Mouse (Mus musculus): ENCODE measurements at regions not wholly inside any gene's neighbourhood (a gene's known extent, or its start where the extent isn't known, plus 50 kb on each side); places are given as distances from the start of the nearest gene placed in this dataset.

DNA sequence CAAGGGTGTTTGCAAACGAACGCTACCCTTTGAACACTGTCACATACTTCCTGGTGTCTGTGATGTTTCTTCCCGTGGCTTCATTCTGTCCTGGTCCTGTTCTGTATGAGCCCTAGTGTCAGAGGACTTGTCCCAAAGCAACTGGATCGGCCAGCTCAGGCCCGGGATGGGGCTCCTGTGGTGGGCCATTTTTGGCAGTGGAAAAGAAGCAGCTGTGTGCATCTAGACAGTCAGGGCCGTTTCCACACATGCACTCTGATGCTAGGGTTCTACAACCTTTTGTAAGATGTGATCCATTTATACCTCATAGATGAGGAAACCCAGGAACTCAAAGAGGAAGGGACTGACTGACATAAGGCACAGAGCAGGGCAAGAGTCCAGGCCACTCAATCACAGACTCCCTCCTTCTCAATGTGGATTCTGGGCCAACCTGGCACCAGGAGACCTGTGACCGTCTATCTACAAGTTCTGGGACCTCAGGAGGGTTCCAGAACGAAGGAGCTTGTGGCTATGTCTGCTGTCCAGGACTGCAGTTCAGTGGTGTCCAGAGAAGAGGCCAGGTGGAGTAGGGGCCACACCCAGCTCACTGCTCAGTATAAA is 155.2 kb downstream of the Trim29 start:
- in situ Hi-C loops (cut with MboI, MseI) = no loop called here

GRCm38 (mm10) chr9:43466883-43467282 is 156.2 kb downstream of the Trim29 start:
- in situ Hi-C loops (cut with MboI, MseI) = no loop called here

DNA sequence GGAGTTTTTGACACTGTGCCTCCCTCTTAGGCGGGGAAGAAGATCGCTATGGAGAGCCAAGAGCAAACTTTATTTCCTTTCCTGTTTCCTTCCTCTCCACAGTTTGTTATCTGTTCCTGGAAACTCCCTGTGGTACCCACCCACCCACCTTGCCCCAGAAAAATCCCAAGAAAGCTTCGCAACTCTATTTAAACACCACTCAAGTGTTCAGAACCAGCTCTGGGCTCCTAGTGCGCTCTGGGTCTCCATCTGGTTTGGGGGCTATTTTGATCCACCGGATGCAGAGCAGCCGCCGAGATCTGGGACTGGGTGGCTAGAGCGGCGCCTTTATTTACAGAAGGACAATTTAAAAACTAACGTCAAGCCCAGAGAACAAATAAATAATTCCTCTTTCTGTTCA is 158.6 kb downstream of the Trim29 start:
- in situ Hi-C loops (cut with MboI, MseI) = no loop called here

- in situ Hi-C loops (cut with MboI, MseI) = no loop called here
Measured at GRCm38 (mm10) chr9:43472231-43472630, 161.6 kb downstream of the Trim29 start.

- in situ Hi-C loops (cut with MboI, MseI) = no loop called here
Measured at GRCm38 (mm10) chr9:43473164-43473563, 162.5 kb downstream of the Trim29 start.

- in situ Hi-C loops (cut with MboI, MseI) = no loop called here
Measured at GRCm38 (mm10) chr9:43473601-43474302, 163.1 kb downstream of the Trim29 start.

DNA sequence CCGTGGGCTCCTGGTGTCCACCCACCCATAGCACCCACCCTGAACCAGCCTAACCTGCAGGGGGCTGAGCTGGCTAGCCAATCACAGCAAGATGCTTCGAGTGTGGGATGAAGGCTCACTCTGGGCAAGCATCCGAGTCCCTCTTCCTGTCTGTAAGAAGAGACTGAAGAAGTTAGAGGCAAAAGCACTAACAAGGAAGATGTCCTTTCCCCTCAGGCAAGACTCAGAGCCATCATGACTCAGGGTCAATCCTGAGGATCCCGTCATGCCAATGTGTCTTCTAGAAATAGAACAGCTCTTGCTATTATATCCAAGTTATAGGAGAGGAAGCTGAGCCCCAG is 163.6 kb downstream of the Trim29 start:
- in situ Hi-C loops (cut with MboI, MseI) = no loop called here

DNA sequence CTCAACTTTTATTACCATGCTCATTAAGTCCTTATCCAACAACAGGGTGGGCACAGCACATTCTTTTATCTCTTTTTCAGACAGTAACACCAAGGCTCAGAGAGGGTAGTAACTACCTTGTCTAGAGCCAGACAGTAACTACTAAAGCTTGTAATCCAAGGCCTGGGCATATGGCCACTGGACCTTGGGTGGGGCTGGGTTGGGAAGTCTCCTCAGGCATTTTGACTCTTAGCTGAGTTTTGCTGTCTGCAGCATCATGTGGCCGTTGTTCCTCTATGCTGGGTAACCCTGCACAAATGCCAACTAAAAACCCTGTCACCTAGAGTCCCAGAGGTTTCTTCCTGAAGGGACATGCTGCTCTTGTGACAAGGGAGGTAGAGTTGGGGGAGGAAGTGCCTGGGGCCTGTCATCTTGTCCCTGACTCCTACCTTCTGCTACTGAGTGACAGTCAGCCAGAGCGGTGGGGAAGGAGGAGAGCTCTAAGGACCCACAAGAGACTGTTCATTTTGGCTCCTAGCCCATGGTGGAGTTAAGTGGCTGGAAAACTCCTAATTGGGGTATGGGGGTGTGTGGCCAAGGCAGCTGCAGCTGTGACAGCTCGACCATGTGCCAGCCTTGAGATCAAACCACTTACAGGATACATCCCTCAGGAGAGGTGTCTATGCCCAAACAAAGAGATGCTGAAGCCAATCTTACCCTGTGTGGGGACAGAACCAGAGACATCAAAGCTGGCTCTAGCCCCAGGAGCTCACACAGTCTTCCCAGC is 170.4 kb downstream of the Trim29 start:
- in situ Hi-C loops (cut with MboI, MseI) = no loop called here

DNA sequence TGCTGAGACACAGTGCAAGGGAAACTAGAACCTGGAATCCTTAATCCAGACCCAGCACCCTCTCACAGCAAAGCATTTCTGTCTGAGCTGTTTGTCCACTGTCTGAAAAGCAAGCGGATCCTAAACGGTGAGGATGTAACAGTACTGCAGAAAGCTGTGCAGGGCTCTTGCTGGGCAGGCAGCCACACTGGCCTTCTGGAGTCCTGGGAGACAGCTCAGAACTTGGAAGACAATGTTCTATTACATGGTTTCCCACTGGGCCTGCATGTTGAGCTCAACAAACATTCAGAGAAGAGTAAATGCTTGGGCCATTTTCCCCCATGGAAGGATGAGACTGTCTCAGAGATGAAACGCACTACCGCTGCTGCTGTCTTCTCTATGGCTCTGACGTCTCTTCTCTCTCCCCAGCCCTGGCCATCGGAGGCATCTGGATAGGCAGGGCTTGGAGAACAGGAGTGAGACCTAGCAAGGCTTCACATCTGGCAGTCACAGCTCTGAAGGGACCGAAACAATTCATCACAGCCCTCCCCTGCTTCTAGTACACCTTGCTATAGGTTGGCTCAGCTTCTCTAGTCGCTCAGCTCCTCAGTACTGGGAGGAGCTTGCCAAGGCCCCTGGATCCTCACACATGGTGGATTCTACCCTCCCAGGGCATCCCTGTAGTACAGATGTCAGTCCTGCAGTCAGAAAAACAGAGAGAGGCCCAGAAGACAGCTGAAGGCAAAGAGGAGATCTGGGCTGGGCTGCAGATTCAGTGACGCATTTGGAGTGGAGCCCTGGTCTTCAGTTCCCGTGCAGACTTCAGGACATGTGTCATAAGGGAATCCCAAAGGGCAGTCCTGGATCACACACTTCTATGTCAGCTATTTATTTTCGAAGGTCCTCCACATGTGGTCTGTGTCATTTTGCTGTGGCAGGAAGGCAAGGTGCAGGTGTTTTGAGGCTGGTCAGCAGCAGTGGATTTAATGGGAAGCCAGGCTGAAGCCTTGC is 171.7 kb downstream of the Trim29 start:
- in situ Hi-C loops (cut with MboI, MseI) = no loop called here

GRCm38 (mm10) chr9:43483195-43483594 is 172.5 kb downstream of the Trim29 start:
- in situ Hi-C loops (cut with MboI, MseI) = no loop called here

DNA sequence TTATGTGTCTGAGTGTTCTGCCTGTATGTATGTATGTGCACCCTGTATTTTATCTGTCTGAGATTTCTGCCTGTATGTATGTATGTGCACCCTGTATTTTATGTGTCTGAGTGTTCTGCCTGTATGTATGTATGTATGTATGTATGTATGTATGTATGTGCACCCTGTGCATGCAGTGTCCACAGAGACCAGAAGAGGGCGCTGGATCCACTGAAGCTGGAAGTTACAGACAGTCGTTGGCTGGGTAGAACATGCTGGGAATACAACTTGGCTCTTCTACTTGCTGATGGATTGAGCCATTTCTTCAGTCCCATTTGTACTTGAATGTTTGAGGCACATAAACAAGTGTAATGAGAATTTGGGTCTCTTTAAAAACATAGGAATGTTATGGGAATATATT is 173.3 kb downstream of the Trim29 start:
- in situ Hi-C loops (cut with MboI, MseI) = no loop called here

GRCm38 (mm10) chr9:43486704-43487103 is 176.1 kb downstream of the Trim29 start:
- in situ Hi-C loops (cut with MboI, MseI) = no loop called here

- in situ Hi-C loops (cut with MboI, MseI) = no loop called here
Measured at GRCm38 (mm10) chr9:43489205-43489604, 178.6 kb downstream of the Trim29 start.

DNA sequence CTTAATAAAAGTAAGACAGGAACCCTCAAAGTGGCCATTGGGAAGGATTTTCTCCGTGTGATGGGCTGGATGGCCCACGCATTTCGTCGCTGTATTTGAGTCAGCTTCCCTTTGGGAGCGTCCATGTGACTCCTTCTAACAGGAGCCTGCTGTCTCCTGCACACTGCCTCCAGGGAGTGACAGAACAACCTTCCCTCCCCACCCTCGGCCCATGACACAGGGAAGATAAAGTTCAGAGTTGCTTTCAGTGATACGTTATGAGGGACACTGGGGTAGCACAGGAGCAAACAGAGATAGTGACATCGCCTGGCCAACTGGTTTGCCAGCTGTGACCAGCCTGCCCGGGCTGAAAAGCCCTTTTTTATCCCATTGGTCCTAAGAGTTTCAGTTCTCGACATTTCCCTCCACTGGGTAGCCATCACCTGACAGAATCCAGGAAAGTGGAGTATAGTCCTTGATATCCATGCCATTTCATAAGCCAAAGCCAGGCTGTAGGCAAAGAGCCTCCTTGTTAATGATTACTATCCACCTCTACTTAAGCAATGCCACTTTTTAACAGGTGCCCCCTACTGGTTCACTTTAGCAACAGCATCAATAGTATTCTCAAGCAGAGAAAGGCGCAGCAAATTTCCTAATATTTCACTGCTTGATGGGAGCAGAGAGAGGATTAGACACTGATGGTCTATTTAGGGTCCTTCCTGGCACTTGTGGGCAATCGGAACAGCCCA is 180.5 kb downstream of the Trim29 start:
- in situ Hi-C loops (cut with MboI, MseI) = no loop called here

GRCm38 (mm10) chr9:43492236-43493000 is 181.8 kb downstream of the Trim29 start:
- in situ Hi-C loops (cut with MboI, MseI) = no loop called here

GRCm38 (mm10) chr9:43498596-43498995 is 187.9 kb downstream of the Trim29 start:
- in situ Hi-C loops (cut with MboI, MseI) = no loop called here

DNA sequence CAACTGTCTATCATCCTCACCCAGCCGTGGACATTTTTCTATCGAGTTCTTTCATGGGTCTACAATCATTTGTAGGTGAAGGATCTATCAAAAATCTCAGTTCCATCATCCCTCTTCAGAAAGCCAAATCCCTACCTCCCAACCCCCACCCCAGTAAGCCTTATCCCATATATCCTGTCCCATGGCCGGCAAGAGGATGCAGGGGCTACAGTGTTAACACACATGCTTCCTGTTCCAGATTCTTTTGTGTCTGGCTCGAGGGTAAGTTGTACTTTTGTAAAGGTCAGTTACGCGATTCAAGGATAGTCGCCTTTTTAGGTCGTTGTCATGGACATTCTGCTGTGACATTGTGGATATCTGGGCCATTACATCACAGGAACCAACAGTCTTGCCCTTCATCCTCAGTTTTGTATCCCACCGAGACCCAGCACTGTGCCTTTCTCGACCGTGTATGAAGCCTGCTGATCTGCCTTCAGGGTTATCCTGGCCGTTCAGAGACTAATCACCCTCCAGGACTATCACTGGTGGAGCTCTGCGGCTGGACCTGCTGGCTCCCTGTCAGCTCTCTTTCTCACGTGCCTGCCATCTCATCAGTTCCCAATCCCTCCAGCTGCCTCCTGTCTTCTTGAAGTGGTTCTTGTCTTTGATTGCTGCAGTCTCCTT is 193.8 kb downstream of the Trim29 start:
- in situ Hi-C loops (cut with MboI, MseI) = no loop called here

- in situ Hi-C loops (cut with MboI, MseI) = no loop called here
Measured at GRCm38 (mm10) chr9:43505856-43506255, 195.2 kb downstream of the Trim29 start.

- in situ Hi-C loops (cut with MboI, MseI) = no loop called here
Measured at GRCm38 (mm10) chr9:43506276-43506675, 195.6 kb downstream of the Trim29 start.

DNA sequence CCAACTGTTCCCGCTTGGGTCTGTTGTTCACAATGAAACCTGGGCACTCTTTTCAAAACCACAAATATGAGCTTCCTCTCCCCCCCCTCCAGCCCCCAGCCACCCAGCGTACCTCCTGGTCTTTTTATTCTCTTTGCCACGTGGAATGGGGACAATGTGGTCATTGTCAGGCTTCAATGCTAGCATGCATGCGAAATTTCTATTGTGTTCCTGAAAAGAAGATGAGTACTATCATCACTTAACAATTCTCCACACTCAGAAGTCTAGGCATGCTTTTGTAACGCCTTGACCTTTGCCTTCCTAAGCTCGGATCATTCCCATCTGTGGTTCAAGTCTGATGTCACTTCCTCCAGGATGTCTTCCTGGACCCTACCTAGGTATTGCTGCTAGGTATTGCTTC is 202.2 kb downstream of the Trim29 start:
- in situ Hi-C loops (cut with MboI, MseI) = no loop called here
